Mouse (Mus musculus) cortical plate, adult 2 months (tissue): Measurements from ENCODE around the gene Hkdc1.

Experiments
- CTCF ChIP-seq: fragments of 200-500 bp; IDR thresholded peaks from 2 replicates; pipeline ENCODE4 v1.5.1; 2011; ENCODE audit warnings: mild to moderate bottlenecking, control low read depth, low read length; ENCODE audit not compliant: insufficient read depth; ENCODE audit errors: extremely low read depth
- POLR2A ChIP-seq: fragments of 200-500 bp; IDR thresholded peaks from 2 replicates; pipeline ENCODE4 v1.6.1; 2011; ENCODE audit warnings: mild to moderate bottlenecking, low read length, control low read depth; ENCODE audit not compliant: insufficient read depth; ENCODE audit errors: extremely low read depth

DNA sequence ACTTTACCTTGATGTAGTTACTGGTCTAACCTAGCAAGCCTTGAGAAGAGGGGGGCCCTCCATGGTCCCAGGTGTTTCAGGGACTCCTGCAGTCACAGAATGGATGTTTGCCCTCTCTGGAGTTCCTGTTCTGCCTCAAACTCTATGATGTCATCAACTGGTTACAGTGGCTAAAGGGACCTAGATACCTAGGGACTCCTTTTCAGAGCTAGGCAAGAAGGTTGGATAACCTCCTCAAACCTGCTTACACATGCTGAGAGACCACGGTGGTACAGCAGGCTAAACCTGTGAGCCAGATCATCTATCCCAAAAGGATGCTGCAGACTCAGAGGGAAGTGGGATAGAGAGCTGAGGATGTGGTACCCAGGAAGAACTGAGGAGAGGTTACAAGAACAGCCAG lies 42.5 kb downstream of the Hkdc1 start, which contains the start of gene Hk1:
- TF ChIP-seq CTCF (no peak), POLR2A (no peak)
